Mouse (Mus musculus) urinary bladder, postnatal 36 days (tissue): ENCODE measurements around the gene Larp4b.

Experiments
- DNase-seq, 2 experiments: peaks; one replicate each; pipeline ENCODE4 v3.0.0; 2022; ENCODE audit warnings: low spot score in 2 of 2, mixed read lengths in 1 of 2

Gene Larp4b

DNA sequence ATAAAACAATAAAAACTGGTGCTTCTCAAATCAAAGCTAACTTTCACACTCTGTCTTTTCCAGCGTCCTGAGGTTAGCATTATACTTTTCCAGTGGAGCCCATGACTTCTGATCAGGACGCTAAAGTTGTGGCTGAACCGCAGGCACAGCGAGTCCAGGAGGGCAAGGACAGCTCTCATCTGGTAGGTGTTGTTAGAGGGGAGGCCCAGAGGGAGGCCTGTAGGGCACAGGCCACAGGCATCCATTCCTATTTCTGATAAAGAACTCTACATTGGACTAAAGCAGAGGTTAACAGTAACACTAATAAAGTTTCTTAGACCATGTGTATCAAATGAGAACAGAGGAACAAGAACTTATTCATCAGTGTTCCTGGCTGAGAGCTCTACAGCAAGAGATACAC, 28.4 kb downstream of the Larp4b start:
- no peak for DNase-seq

DNA sequence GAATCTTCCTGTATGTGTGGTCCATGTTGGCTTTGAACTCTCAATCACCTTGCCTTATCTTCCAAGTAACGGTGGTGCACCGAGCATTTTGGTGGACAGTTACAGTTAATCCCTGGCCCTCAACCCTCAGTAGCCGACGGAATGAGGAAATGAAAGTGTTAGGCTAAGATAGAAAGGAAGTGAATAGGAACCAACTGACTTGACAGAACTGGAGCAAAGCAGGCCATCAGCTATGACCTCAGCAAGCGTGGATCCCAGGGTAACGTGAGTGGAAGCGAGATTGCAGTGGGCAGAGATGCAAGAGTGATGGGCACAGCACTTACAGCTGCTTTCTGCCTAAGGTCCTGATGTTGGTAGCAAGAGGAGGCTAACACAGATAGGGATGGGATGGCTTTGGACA, 31.5 kb downstream of the Larp4b start:
- no peak for DNase-seq

DNA sequence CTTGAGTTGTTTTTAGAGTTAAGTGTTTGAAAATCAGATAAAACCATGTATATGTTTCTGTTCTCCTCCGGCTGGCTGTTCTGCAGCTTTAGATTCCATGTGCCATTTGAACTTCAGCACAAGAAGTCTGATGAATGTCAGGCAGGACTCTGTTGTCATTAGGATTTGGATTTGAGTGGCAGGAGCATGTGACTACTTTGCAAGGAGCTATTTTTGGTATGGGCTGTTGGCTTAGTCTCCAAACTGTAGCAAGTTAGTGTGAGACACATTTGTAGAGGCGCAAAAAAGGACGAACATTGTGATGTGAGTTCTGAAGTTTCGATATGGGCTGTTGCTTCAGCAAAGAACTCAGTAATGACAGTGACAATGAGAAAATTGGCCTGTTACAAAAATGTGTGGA, 34.0 kb downstream of the Larp4b start:
- no peak for DNase-seq

DNA sequence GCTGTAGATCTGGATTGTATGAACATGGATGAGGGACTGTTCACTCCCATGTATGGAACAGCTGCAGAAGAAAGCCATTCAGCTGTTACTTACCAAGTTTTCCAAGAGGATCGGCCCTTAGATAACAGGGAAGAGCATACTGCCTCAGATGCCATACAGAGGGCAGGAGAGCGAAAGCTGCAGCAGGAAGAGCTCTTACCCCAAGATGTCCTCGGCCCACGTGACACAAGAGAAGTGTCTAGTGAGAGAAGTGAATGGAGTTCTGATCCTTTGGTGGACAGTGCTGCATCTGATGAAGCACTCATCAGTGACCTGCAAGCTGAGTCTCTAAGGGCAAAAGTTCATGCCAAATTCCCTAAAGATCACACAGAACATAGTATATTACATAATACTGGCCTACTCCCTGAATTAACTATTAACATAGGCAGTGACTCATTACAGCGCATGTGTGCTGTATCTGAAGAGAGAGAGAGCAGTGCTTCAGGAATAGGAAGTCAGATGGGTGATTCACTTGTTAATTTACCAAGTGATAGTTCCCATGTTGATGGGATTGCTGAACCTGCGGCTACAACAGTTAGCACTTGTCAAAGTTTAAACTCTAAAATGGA, 35.1 kb downstream of the Larp4b start:
- no peak for DNase-seq

DNA sequence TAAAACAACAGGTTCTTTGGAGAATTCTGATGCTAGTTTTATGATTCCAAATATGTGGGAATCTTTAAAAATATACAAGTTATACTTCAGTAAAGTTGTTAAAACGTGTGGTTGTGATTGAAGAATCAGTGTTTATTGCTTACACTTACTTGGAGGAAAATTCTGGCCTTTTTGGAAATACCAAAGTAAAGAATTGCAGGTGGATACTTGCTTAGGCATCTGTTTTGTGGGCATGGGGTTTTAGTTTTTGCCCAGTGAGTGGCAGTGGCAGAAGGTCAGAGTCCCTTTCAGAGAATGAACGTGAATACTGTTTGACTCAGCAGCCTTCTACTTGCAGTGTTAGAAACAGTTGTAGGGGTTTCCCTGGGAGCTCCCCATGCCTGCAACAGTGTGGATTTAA, 40.7 kb downstream of the Larp4b start:
- DNase-seq: no peak

DNA sequence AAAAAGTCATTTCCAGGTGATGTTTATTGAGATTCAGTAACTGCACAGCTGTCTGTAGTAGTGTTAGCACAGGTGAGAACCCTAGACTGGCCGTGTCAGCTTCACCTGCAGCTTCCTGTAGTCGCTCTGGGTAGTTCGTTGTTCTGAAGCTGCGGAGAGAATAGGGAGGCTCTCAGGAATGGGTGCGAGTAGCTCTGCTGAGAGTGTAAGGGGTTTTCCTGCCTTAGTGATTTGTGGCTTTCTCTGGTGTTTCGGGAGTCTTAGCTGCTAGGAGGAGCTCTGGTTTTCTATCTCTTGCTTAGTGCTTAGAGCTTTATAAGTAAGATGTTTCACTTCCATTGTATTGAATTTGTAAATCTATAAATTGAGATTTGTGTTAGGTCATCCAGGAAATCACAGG, 42.4 kb downstream of the Larp4b start:
- no peak for DNase-seq

DNA sequence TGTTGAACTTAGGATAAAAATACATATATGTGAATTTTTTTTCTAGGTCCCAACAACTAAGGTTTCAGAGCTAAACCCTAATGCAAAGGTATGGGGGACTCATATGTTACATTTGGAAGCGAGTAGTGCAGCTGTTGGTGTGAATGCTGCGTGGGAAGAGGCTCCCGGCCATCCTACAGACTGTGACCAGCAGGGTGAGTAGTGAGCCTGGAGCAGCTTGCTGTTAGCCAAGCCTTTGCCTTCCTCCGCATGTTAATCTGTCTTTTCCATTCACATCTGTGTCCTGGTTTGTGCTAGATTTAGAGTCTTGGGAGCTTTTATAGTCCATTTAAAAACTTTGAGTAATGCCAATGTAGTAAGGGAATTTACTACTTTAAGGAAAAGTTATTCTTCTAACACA, 43.1 kb downstream of the Larp4b start:
- DNase-seq: no peak

DNA sequence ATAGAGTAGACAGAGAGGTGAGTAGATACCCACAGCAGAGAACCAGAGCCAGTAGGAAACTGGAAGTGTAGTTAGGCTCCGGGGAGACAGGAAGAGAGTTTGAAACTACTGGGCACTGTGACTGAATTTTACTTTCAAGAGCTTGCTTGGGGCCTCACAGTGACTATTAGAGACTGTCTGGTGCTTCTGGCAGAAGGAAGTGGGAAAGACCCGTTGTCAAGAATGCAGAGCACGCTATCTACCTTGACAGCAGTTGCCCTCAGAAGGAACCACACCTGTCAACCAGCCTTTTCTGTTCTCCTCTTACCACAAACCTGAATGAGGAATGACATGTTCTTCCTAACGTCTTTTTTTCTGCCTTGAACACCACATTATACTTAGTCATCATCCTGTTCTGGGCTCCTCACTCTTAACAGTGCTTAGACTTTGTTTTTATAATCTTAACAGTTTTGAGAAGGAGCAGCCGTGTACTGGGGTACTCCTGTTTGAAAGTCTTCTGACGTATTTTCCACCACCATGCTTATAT, 45.8 kb downstream of the Larp4b start:
- DNase-seq: no peak

DNA sequence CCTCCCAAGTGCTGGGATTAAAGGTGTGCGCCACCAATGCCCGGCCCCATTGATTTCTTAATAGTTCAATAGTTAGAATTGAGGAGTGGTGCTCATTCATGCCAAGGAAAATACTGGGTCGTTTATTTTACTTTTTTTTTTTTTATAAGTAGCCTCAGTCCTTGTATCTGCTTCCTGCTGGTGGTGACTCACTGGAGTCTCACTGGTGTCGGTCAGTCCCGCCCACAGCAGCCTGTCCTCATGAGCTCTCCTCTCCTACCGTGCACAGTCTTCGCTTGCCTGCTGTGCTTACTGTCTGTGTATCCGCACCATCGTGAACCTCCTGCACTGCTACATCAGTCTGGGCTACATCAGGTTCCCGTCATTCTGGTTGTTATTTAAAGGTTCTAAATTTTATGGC, 46.5 kb downstream of the Larp4b start:
- peak in 1 of 2 experiments; percentile 20 for DNase-seq

DNA sequence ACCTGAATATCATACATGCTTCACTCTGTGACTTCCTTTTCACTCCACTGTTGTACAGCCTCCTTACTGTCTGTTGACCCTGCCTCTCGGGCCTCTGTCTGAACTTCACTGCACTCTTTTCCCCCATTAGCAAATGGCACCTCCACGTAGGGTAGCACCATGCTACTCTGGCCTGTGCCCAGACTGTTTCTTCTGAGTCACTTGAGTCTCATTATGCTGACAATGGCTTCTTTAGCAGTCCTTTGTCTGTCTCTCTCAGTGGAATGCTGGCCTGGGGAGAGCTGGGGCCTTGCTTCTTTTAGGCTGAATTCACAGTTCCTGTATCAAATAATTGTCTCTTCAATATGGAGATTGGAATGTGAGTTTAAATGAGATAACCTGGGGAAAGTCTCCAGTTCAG, 48.7 kb downstream of the Larp4b start:
- DNase-seq: no peak

DNA sequence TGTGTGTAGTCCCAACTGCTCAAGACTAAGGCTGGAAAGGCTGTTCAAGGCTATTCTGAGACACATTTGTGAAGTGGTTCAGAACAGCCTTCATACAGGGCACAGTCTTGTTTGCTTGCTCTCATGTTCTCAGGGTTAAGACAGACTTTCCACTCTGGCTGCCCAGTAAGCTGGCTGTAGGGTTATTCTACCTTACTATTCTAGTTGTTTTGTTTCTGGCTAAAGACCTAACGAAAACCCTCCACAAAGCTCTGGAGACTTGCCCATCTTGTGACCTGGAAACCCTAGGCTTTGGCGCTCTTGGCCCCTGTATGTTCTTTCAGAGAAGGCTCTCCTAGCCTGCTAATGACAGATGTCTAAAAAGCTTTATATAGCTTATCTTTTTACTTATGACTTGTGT, 55.1 kb downstream of the Larp4b start:
- no peak for DNase-seq

DNA sequence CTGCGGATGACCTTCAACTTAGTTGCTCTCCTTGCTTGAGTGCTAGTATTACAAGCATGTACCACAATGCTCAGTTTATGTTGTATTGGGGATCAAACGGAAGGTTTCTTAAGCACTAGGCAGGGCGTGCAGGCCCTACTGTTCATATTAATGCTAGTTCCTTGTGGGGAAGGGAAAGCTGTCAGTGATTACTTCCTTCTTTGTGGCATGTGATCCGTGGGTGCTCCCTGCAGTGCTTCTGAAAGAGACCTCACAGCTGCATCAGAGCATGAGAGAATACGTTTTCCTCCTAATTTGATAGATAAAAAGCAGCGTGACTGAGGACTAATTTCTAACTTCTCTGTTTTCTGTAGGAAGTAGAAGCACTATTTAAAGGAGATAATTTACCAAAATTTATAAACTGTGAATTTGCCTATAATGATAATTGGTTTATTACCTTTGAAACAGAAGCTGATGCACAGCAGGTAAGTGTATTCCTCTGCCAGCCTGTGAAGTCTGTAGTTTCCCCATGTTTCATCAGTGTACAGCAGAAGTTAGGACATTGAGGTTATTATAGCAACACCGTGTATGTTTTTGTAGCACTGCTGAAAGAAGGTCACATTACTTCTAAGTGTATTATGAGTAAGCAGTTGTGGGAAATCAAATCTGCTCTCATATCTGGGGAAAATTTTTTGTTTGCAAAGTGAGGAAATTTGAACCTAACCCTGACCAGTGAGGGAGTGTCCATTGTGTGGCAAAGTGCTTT, 56.0 kb downstream of the Larp4b start:
- no peak for DNase-seq

DNA sequence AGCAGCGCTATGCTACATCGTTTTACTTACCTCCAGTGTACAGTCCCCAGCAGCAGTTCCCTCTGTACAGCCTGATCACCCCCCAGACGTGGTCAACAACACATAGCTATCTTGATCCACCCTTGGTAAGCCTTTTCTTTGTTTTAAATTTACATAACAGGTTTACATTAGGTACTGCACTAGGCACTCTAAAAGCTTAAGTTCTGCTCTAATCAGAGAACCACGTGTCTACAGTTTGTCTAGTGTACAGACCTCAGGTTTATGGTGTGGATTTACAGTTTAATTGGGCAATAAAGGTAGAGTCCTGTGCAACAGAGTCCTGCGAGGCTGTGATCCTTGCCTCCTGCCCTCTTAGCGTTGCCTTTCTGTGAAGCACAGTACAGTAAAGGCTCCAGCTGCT, 57.4 kb downstream of the Larp4b start:
- no peak for DNase-seq

DNA sequence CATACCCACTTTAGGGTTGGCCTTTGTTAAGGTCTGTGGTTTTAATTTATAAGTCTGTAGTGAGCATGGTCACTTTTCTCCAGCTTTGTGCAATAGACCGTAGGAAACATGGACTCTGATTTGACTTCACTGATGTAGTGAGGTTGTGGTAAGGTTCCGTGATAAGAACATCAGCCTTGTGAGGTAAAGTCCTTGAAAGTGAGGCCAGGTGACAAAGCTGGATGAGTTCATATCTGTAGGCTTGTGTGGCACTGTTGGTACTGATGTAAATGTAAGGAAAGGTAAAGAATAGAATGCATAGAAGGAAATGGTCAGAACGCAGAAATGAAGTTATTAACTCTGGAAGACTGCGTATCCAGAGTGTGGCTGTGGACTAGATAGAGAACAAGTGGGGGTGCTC, 57.9 kb downstream of the Larp4b start:
- DNase-seq: no peak

DNA sequence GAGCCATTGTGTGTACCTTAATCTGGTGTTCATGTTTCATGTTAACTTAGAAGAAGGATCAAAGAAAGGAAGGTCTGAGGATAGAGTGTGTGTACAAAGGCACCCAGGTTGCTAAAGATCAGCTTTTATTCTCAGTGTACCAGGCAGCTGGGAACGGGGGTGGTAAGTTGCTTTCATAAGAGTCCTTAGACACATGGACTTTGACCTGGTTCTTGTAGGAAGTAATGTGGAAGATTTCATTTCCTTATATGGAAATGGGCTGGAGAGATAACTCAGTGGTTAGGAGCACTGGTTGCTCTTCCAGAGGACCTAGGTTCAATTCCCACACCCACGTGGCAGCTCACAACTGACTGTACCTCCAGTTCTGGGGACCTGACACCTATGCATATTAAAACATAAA, 58.6 kb downstream of the Larp4b start:
- DNase-seq: no peak

DNA sequence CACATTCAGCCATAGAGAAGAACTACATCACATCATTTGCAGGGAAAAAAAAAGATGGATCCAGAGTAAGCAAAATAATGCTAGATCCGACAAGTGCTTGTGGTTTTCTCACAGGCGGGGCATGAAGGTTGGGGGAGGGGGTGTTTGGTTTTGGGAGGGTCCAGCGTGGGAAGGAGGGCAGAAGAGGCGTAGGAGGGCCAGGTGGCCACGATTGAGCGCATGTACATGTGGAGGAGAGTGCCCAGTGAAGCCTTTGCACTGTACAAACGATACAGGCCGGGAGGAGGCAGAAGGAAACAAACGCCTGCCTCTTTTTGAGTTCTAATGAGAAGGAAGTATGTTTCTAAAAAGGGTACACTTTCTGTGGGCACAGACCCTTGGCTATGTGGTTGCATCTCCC, 60.1 kb downstream of the Larp4b start:
- no peak for DNase-seq

DNA sequence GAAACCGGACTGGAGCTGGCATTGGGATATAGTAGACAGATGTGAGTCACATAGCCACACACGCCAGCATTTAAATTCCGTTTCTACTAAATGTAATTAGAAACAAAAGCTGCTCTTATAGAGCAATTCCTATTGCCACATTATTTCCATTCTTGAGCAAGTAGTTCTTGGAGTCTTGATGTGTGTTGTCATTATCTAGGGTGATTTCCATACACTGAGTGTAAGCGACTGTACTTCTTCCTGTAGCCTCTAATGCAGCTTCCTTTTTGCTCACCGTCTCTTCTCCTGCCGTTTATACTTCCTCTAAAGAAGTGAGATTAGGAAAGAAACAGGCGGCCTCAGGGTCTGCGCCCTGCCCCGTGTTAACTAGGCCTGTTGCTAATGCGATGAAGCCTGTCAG, 65.6 kb downstream of the Larp4b start:
- no peak for DNase-seq

DNA sequence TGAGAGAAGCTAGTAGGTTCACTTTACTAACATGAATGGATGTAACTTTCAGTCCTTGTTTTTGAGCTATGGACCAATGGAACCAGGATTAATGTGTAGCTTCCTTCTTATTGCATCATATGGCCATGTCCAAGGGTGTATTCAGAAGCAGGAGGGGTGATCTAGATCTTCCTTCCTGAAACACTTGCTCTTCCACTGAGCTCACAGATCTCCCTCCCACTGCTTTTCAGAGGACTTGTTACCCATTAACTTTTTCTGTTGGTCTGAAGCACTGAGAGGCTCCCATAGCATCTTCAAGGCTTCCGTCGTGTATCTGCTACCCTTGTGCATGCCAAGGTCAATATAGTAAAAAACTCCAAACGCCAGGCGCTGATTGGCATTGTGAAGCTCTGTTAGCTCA, 69.2 kb downstream of the Larp4b start:
- DNase-seq: no peak

DNA sequence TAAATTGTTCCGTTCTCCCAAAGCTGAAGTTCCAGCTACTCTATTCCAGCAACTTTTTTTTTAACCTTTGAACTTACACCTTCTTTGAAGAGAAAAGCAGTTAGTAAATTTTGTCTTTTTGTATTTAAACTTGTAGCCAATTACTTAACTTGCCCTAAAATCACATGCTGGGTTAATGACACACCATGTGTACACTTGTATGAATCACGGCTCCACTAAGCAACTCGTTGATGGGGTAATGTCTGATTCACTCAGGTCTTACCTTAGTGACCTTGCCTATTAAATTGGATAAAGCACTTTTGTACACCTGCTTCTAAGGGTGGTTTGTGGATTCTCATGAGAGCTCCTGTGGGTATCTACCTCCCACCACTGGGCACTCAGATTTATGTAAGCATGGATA, 74.2 kb downstream of the Larp4b start:
- DNase-seq: no peak

DNA sequence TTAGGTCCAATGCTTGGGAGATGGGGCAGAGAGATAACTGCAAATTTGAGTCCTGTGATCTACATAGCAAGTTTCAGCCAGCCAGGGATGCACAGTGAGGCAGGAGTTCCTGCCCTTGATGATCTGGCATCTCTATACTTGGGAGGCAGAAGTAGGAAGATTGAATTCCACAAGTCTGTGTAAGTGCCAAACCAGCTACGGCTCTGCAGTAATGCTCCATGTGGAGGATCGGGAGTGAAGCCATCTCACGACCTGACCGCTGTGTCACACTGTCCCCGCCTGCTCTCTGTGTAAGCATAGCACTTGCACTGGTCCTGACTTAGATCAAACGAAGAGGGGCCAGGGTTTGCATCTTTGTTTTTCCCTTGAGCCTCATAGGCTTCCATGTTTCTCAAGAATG, 75.9 kb downstream of the Larp4b start:
- DNase-seq: no peak

DNA sequence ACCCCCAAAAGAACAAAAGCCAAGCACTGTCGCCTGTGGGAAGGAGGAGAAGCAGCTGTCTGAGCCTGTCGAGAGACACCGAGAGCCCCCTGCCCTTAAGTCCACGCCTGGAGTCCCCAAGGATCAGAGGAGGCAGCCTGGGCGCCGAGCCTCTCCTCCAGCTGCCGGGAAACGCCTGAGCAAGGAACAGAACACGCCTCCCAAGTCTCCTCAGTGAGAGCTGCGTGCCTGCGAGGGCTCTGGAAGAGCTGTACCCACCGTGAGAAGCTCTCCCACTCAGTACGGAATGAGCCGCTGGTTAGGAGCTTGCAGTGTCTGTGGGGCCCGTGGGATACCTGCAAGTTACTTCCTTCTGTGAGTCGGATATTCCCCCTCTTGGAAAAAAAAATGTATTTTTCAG, 77.0 kb downstream of the Larp4b start:
- no peak for DNase-seq

DNA sequence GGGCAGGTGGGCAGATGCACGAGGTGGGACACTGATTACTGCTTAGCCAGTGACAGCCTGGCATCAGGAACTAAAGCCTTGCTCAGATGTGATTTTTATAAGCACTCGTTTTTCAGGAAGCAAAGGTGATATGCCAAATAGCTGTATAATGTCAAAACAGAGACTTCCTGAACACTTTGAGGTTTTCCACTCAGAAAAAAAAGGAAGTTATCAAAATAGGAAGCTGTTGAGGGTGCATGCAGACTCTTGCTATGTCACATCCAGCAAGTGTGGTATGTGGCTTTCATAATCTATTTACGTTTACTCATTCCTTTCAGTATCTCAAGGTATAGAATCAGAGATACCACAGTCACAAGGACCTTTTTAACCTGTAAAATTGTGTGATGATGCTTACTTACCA, 79.7 kb downstream of the Larp4b start:
- DNase-seq: no peak

DNA sequence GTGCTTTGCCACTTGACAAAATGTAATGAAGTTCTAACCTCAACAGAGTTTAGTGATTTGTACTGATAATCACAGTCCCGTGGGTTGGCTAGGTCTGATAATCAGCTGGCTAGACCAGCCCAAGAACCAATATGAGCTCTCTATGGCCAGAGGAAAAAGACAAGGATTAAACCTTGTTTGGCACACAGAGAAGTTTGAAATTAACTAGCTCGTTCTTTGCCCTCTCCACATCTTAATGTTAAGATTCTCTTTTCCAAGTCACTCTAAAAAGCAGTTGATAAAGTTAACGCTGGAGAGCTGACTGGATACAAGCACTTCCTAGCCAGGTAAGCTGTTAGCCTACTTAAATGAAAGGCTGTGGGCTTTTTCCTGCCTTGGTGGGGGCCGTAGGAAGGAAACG, 81.5 kb downstream of the Larp4b start:
- no peak for DNase-seq

DNA sequence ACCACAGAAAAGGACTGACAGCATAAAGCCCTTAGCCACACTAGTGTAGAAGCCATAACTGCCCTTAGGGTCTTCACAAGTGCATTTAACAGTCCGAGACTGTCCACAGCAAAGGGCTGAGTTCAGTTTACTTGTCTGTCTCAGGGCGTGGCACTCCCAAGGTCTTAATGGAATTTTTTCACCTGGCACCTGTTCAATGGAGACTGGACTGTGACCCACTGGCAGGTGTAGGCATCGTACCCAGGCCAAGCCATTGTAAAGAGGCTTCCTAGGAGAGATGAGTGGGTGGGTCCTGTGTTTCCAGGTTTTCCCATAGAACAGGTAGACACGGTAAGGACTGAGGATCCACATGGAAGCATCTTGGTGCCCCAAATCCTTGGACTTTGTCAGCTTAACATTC, 84.6 kb downstream of the Larp4b start:
- no peak for DNase-seq
